Mouse (Mus musculus): Measurements from ENCODE around the gene Itpkb.

DNA sequence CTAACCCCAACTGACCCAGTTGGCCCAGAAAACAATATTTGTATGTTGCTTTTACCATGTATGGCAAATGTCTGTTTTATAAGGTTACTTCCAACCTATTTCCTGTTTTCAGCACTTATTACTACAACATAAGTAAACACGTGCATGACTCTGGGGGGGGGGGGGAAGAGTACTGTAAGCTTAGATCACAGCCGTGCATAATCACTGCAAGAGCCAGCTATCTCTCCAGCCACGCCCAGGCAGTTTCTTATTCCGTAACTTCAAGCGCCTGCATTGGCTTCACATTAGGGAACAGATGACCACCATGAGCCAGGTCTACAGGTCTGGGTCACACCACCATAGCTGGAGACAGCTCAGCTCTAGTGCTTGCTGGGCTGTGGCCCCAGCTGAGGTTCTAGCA, 99.5 kb downstream of the Itpkb start:
- TF ChIP-seq TAL1 (IDR thresholded peaks at IDR 0.05; ENCODE audit: low read length) (no peak), GATA1 (IDR thresholded peaks at IDR 0.05; ENCODE audit: low read length) (no peak)
